Mouse (Mus musculus) intestine, postnatal 0 days (tissue): Measurements from ENCODE around the gene Cys1. TPM values are rescaled to one million over a fixed set of nuclear protein-coding genes. Genes with fewer than 3 reads are reported as not detected.

Experiments used
- ATAC-seq: fragments of 200-750 bp; cut with Nextera tagmentation; 2 replicates; pipeline ENCODE4 v1.8.0; 2017; ENCODE audit warnings: mild to moderate bottlenecking, moderate TSS enrichment, moderate library complexity
- H3K27ac ChIP-seq: fragments of 300-500 bp; sonication (generic); 2 replicates; pipeline ENCODE4 v1.5.1; 2014; ENCODE audit warnings: mild to moderate bottlenecking, low read depth, low read length, moderate library complexity
- H3K27me3 ChIP-seq: fragments of 300-500 bp; sonication (generic); replicated peaks from 2 replicates; pipeline ENCODE4 v1.6.1; 2014; ENCODE audit warnings: low read length, mixed read lengths; ENCODE audit not compliant: control insufficient read depth, insufficient read depth
- H3K36me3 ChIP-seq: fragments of 300-500 bp; sonication (generic); 2 replicates; pipeline ENCODE4 v1.6.1; 2014; ENCODE audit warnings: mild to moderate bottlenecking, moderate library complexity; ENCODE audit not compliant: control insufficient read depth, insufficient read depth
- H3K4me1 ChIP-seq: fragments of 300-500 bp; sonication (generic); replicated peaks from 2 replicates; pipeline ENCODE4 v1.6.1; 2014; ENCODE audit warnings: antibody characterized with exemption, low read length, mixed read lengths; ENCODE audit not compliant: control insufficient read depth, insufficient read depth
- H3K4me2 ChIP-seq: fragments of 300-500 bp; sonication (generic); replicated peaks from 2 replicates; pipeline ENCODE4 v1.6.1; 2014; ENCODE audit warnings: low read depth, mild to moderate bottlenecking, moderate library complexity
- H3K4me3 ChIP-seq: fragments of 300-500 bp; sonication (generic); 2 replicates; pipeline ENCODE4 v1.5.1; 2014; ENCODE audit warnings: low read depth, low read length
- H3K9ac ChIP-seq: fragments of 300-500 bp; sonication (generic); 2 replicates; pipeline ENCODE4 v1.6.1; 2014; ENCODE audit warnings: mild to moderate bottlenecking, low read depth, low read length
- H3K9me3 ChIP-seq: fragments of 300-500 bp; sonication (generic); 2 replicates; pipeline ENCODE4 v1.6.1; 2016; ENCODE audit warnings: mixed run types; ENCODE audit not compliant: control insufficient read depth
- CTCF ChIP-seq: sonication (generic); IDR thresholded peaks from 2 replicates; pipeline ENCODE4 v1.5.1; 2016; ENCODE audit warnings: low read depth, mild to moderate bottlenecking, control low read depth, antibody characterized with exemption, moderate library complexity
- WGBS: fragments of 180-500 bp; shearing (Covaris S2); extraction: QIAGEN DNeasy Blood & Tissue Kit; methylation state at CpG from one replicate; pipeline ENCODE4 v1.1.7; 2014; 5-methylcytosine and 5-hydroxymethylcytosine counted together
- polyA plus RNA-seq: library from polyadenylated mRNA; unstranded; fragments of >200 nt; fragmentation: Nextera tagmentation; extraction: Ambion mirVana; gene quantifications from 2 replicates; pipeline ENCODE4 v1.2.1, GENCODE M21; 2015

The Cys1 gene
- polyA plus RNA-seq, 1 experiment from 2014 or later: 1.3 TPM

DNA sequence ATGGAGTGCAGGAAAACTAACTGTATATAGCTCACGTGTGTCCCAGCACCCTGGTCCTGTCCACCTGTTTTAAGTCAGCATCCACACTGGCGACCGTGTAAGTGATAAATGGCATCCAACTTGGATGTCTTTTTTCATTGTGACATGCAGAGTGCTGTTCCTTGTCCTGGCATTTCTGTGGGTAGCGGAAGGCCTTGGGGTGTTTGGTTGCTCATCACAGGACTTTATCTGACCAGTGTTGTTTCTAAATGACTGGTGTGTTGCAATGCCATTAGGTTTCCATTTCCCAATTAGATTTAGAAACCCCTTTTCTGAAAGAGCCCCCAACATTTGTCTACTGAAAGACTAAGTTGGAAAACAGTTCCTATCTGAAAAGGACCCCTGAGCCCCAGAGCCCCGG, 19.5 kb downstream of the Cys1 start:
- no peak for TF ChIP-seq CTCF
- H3K36me3 ChIP-seq: peaks cover 38% of the 10 kb centered on the region
- H3K4me1 ChIP-seq: no peaks in the 10 kb centered on the region
- H3K4me3 ChIP-seq: no peak overlapping the region
- no peak overlapping the region for H3K4me2 ChIP-seq
- no peak for ATAC-seq
- H3K27me3 ChIP-seq: no peaks in the 10 kb centered on the region
- H3K27ac ChIP-seq: no peak overlapping the region
- no peaks in the 10 kb centered on the region for H3K9me3 ChIP-seq
- H3K9ac ChIP-seq: no peak overlapping the region
- 81% methylated on average over 5 of the region's 5 CpGs for WGBS

DNA sequence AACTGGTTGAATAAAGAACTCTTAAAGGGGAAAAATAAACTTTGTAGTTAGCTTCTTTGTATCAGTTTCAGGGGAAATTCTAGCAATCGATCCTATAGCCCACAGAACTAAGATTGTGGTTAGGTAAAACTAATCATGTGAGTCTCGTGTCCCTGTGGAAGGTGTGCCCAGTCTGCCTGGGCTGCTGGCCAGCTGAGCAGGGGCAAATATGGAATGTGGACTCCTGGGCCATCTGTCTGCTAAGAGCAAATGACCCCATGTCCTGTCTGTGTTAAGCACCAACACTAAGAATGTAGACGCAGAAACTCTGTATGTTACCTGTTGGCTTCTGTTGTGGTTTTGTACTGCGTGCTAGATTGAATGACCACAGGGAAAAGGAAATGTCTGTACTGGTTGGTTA, 20.5 kb downstream of the Cys1 start:
- Histone ChIP-seq H3K4me2 (no peak overlapping the region), H3K36me3 (peaks cover 47% of the 10 kb centered on the region), H3K27ac (no peak overlapping the region), H3K27me3 (no peaks in the 10 kb centered on the region), H3K4me3 (no peak overlapping the region), H3K4me1 (no peaks in the 10 kb centered on the region), H3K9me3 (no peaks in the 10 kb centered on the region), H3K9ac (no peak overlapping the region)
- no peak for TF ChIP-seq CTCF
- WGBS: 78% methylated on average over 4 of the region's 4 CpGs
- no peak for ATAC-seq

GRCm38 (mm10) chr12:24659923-24660322, 21.7 kb downstream of the Cys1 start:
- Histone ChIP-seq H3K9ac (no peak overlapping the region), H3K27ac (no peak overlapping the region), H3K4me3 (no peak overlapping the region), H3K9me3 (no peaks in the 10 kb centered on the region), H3K36me3 (peaks cover 59% of the 10 kb centered on the region), H3K4me1 (no peaks in the 10 kb centered on the region), H3K27me3 (no peaks in the 10 kb centered on the region), H3K4me2 (no peak overlapping the region)
- no peak for ATAC-seq
- no peak for TF ChIP-seq CTCF
- 89% methylated on average over 9 of the region's 9 CpGs for WGBS

DNA sequence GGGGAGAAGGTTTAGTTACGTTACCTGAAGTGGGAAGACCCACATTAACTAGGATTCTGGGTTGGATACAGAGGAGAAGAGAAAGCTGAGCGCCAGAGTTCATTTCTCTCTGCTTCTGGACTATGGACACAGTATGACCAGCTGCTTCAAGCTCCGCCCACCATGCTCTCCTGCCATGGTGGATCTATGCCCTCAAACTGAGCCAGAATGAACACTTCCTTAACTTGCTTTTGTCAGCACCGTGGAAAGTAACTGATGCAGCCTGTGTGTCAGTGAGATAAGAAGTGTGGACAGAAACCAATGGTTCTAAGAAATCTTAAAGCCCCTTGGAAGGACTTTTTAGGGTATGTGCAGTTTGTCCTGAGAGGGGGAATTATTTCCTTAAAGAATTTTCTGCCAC, 22.6 kb downstream of the Cys1 start:
- no peak for TF ChIP-seq CTCF
- Histone ChIP-seq H3K27me3 (no peaks in the 10 kb centered on the region), H3K9me3 (no peaks in the 10 kb centered on the region), H3K4me1 (no peaks in the 10 kb centered on the region), H3K27ac (no peak overlapping the region), H3K4me2 (no peak overlapping the region), H3K9ac (no peak overlapping the region), H3K4me3 (no peak overlapping the region), H3K36me3 (peaks cover 68% of the 10 kb centered on the region)
- ATAC-seq: peak; percentile 53; the same call in 1 of the 2 replicates
- WGBS: 77% methylated on average over 4 of the region's 4 CpGs

- no peak for TF ChIP-seq CTCF
- Histone ChIP-seq H3K9me3 (no peaks in the 10 kb centered on the region), H3K4me2 (no peak overlapping the region), H3K4me3 (no peak overlapping the region), H3K4me1 (no peaks in the 10 kb centered on the region), H3K27ac (no peak overlapping the region), H3K36me3 (peaks cover 68% of the 10 kb centered on the region), H3K27me3 (no peaks in the 10 kb centered on the region), H3K9ac (no peak overlapping the region)
- no peak for ATAC-seq
- 81% methylated on average over 3 of the region's 3 CpGs for WGBS
These were observed 25.2 kb downstream of the Cys1 start for GRCm38 (mm10) chr12:24656436-24656835.

DNA sequence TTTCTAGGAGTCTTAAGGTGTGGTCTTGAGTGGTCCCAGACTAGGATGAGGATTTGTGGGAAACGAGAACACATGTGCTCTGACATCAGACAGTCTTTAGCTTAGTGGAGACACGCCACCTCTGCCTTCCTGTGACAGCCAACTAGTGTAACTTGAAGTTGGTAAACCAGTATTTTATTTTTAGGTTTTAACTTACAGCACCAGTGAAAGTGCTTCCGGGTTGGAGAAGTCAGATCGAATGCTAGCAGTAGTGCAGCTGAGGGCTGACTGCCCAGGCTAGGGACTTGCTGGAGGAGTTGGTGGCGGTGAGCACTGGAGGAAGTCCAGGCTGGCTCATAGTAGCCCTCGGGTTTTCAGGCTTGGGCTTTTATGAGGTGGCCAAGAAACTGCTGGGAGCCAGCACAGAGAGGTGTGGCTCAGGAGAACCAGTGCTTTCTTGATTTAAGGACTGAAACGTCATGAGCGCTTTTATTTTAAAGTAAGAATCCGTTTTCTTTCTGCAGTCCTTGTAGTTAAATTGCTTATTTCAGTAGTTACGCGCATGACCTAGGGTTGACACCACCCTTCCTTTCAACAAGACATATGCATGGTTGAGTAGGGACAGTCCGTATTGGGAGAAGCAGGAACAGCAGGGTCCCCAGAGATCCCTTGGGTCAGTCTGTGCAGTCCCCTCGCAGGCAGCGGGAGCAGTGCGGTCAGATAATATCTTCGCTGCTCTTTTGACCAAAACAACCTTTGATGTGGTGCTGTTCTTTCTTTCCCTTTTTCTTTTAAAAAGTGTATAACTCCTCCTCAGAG, 27.3 kb downstream of the Cys1 start:
- H3K4me2 ChIP-seq: no peak overlapping the region
- peaks cover 53% of the 10 kb centered on the region for H3K36me3 ChIP-seq
- H3K4me1 ChIP-seq: peaks cover 7% of the 10 kb centered on the region; the same call in 1 of the 2 replicates
- H3K27ac ChIP-seq: no peak overlapping the region
- no peaks in the 10 kb centered on the region for H3K9me3 ChIP-seq
- no peaks in the 10 kb centered on the region for H3K27me3 ChIP-seq
- no peak overlapping the region for H3K9ac ChIP-seq
- no peak overlapping the region for H3K4me3 ChIP-seq
- no peak for TF ChIP-seq CTCF
- ATAC-seq: no peak
- 88% methylated on average over 16 of the region's 16 CpGs for WGBS
